Mouse (Mus musculus): ENCODE measurements around the gene Pafah2. TPM values are rescaled to one million over a fixed set of nuclear protein-coding genes. Genes with fewer than 3 reads are reported as not detected.
A peak's percentile ranks its signal among the peaks of the same experiment; 100 is the strongest.

Gene Pafah2
- polyA plus RNA-seq, 1 experiment, result 16.5 TPM

GRCm38 (mm10) chr4:134392595-134392994, 3.5 kb upstream of the Pafah2 start:
- H3K4me3 ChIP-seq (ENCODE audit: low read depth, low read length), result peak overlapping the region; percentile 56
- H3K36me3 ChIP-seq (ENCODE audit: control insufficient read depth, insufficient read depth, low read length, poor library complexity, severe bottlenecking), result no peaks in the 10 kb centered on the region
- TF ChIP-seq CTCF (IDR thresholded peaks at IDR 0.05; ENCODE audit: low read depth, low read length) (no peak), POLR2A (IDR thresholded peaks at IDR 0.05; ENCODE audit: insufficient read depth, low read length) (no peak)
- no peaks in the 10 kb centered on the region; the same call in 1 of the 2 replicates for H3K9me3 ChIP-seq (replicated peaks; ENCODE audit: control insufficient read depth, insufficient read depth, low read length, poor library complexity, severe bottlenecking)
- no peak overlapping the region for H3K27ac ChIP-seq (ENCODE audit: insufficient read depth, low read length)
- peaks cover 1% of the 10 kb centered on the region for H3K4me1 ChIP-seq (ENCODE audit: control insufficient read depth, insufficient read depth, low read length)
- H3K27me3 ChIP-seq (ENCODE audit: control insufficient read depth, insufficient read depth, low read length, poor library complexity, severe bottlenecking), result no peaks in the 10 kb centered on the region
- no peak overlapping the region for H3K9ac ChIP-seq (ENCODE audit: low read depth, poor library complexity, severe bottlenecking)

- Histone ChIP-seq H3K36me3 (ENCODE audit: control insufficient read depth, insufficient read depth, low read length, poor library complexity, severe bottlenecking) (no peaks in the 10 kb centered on the region), H3K9me3 (replicated peaks; ENCODE audit: control insufficient read depth, insufficient read depth, low read length, poor library complexity, severe bottlenecking) (no peaks in the 10 kb centered on the region; the same call in 1 of the 2 replicates), H3K4me1 (ENCODE audit: control insufficient read depth, insufficient read depth, low read length) (peaks cover 3% of the 10 kb centered on the region), H3K27ac (ENCODE audit: insufficient read depth, low read length) (no peak overlapping the region), H3K27me3 (ENCODE audit: control insufficient read depth, insufficient read depth, low read length, poor library complexity, severe bottlenecking) (no peaks in the 10 kb centered on the region), H3K4me3 (ENCODE audit: low read depth, low read length) (no peak overlapping the region), H3K9ac (ENCODE audit: low read depth, poor library complexity, severe bottlenecking) (no peak overlapping the region)
- TF ChIP-seq EP300 (IDR thresholded peaks at IDR 0.05; ENCODE audit: insufficient read depth, low read depth, low read length) (no peak), CTCF (IDR thresholded peaks at IDR 0.05; ENCODE audit: low read depth, low read length) (peak; percentile 77)
Observed at GRCm38 (mm10) chr4:134393026-134393425, 3.1 kb upstream of the Pafah2 start.

GRCm38 (mm10) chr4:134395142-134395541, 978 bp upstream of the Pafah2 start:
- Histone ChIP-seq H3K27me3 (ENCODE audit: control insufficient read depth, insufficient read depth, low read length, poor library complexity, severe bottlenecking) (no peaks in the 10 kb centered on the region), H3K4me3 (ENCODE audit: low read depth, low read length) (no peak overlapping the region), H3K9ac (ENCODE audit: low read depth, poor library complexity, severe bottlenecking) (no peak overlapping the region), H3K27ac (ENCODE audit: insufficient read depth, low read length) (no peak overlapping the region), H3K9me3 (replicated peaks; ENCODE audit: control insufficient read depth, insufficient read depth, low read length, poor library complexity, severe bottlenecking) (no peaks in the 10 kb centered on the region; the same call in 1 of the 2 replicates), H3K4me1 (ENCODE audit: control insufficient read depth, insufficient read depth, low read length) (peaks cover 5% of the 10 kb centered on the region), H3K36me3 (ENCODE audit: control insufficient read depth, insufficient read depth, low read length, poor library complexity, severe bottlenecking) (no peaks in the 10 kb centered on the region)
- no peak for TF ChIP-seq POLR2A (IDR thresholded peaks at IDR 0.05; ENCODE audit: insufficient read depth, low read length)
- TF ChIP-seq EP300 (IDR thresholded peaks at IDR 0.05; ENCODE audit: insufficient read depth, low read depth, low read length), result no peak
- no peak for TF ChIP-seq CTCF (IDR thresholded peaks at IDR 0.05; ENCODE audit: low read depth, low read length)

- no peaks in the 10 kb centered on the region for H3K36me3 ChIP-seq (ENCODE audit: control insufficient read depth, insufficient read depth, low read length, poor library complexity, severe bottlenecking)
- peaks cover 6% of the 10 kb centered on the region for H3K4me1 ChIP-seq (ENCODE audit: control insufficient read depth, insufficient read depth, low read length)
- H3K27ac ChIP-seq (ENCODE audit: insufficient read depth, low read length), result no peak overlapping the region
- H3K9me3 ChIP-seq (replicated peaks; ENCODE audit: control insufficient read depth, insufficient read depth, low read length, poor library complexity, severe bottlenecking), result no peaks in the 10 kb centered on the region
- H3K27me3 ChIP-seq (ENCODE audit: control insufficient read depth, insufficient read depth, low read length, poor library complexity, severe bottlenecking), result no peaks in the 10 kb centered on the region
- H3K9ac ChIP-seq (ENCODE audit: low read depth, poor library complexity, severe bottlenecking), result no peak overlapping the region
- TF ChIP-seq CTCF (IDR thresholded peaks at IDR 0.05; ENCODE audit: low read depth, low read length) (no peak), EP300 (IDR thresholded peaks at IDR 0.05; ENCODE audit: insufficient read depth, low read depth, low read length) (no peak), POLR2A (IDR thresholded peaks at IDR 0.05; ENCODE audit: insufficient read depth, low read length) (no peak)
- no peak overlapping the region for H3K4me3 ChIP-seq (ENCODE audit: low read depth, low read length)
Observed at GRCm38 (mm10) chr4:134397121-134397520, 1.0 kb downstream of the Pafah2 start.

GRCm38 (mm10) chr4:134397732-134398131, 1.6 kb downstream of the Pafah2 start:
- H3K9me3 ChIP-seq (replicated peaks; ENCODE audit: control insufficient read depth, insufficient read depth, low read length, poor library complexity, severe bottlenecking), result no peaks in the 10 kb centered on the region
- no peaks in the 10 kb centered on the region for H3K27me3 ChIP-seq (ENCODE audit: control insufficient read depth, insufficient read depth, low read length, poor library complexity, severe bottlenecking)
- H3K36me3 ChIP-seq (ENCODE audit: control insufficient read depth, insufficient read depth, low read length, poor library complexity, severe bottlenecking), result no peaks in the 10 kb centered on the region
- peaks cover 5% of the 10 kb centered on the region for H3K4me1 ChIP-seq (ENCODE audit: control insufficient read depth, insufficient read depth, low read length)
- TF ChIP-seq POLR2A (IDR thresholded peaks at IDR 0.05; ENCODE audit: insufficient read depth, low read length) (no peak), EP300 (IDR thresholded peaks at IDR 0.05; ENCODE audit: insufficient read depth, low read depth, low read length) (no peak), CTCF (IDR thresholded peaks at IDR 0.05; ENCODE audit: low read depth, low read length) (no peak)
- H3K27ac ChIP-seq (ENCODE audit: insufficient read depth, low read length), result no peak overlapping the region
- no peak overlapping the region for H3K4me3 ChIP-seq (ENCODE audit: low read depth, low read length)
- H3K9ac ChIP-seq (ENCODE audit: low read depth, poor library complexity, severe bottlenecking), result no peak overlapping the region

GRCm38 (mm10) chr4:134400206-134400605, 4.1 kb downstream of the Pafah2 start:
- Histone ChIP-seq H3K9ac (ENCODE audit: low read depth, poor library complexity, severe bottlenecking) (no peak overlapping the region), H3K9me3 (replicated peaks; ENCODE audit: control insufficient read depth, insufficient read depth, low read length, poor library complexity, severe bottlenecking) (no peaks in the 10 kb centered on the region), H3K27me3 (ENCODE audit: control insufficient read depth, insufficient read depth, low read length, poor library complexity, severe bottlenecking) (no peaks in the 10 kb centered on the region), H3K4me3 (ENCODE audit: low read depth, low read length) (no peak overlapping the region), H3K27ac (ENCODE audit: insufficient read depth, low read length) (no peak overlapping the region), H3K36me3 (ENCODE audit: control insufficient read depth, insufficient read depth, low read length, poor library complexity, severe bottlenecking) (no peaks in the 10 kb centered on the region), H3K4me1 (ENCODE audit: control insufficient read depth, insufficient read depth, low read length) (peaks cover 5% of the 10 kb centered on the region)
- TF ChIP-seq EP300 (IDR thresholded peaks at IDR 0.05; ENCODE audit: insufficient read depth, low read depth, low read length), result no peak
- TF ChIP-seq CTCF (IDR thresholded peaks at IDR 0.05; ENCODE audit: low read depth, low read length), result no peak
- no peak for TF ChIP-seq POLR2A (IDR thresholded peaks at IDR 0.05; ENCODE audit: insufficient read depth, low read length)
